In genomic region chr15:89547321-89547720, GRCm38 (mm10) we compare ENCODE assay signal across 9 mouse cellular contexts. TPM values are rescaled to one million over a fixed set of nuclear protein-coding genes. Genes with fewer than 3 reads are reported as not detected.
A peak's percentile ranks its signal among the peaks of the same experiment; 100 is the strongest.
DNase-seq lines count a peak whose midpoint lies in the region; ATAC-seq and TF ChIP-seq lines count a peak whose summit lies in the region.
"Had no signal": no experiment of that assay in that cellular context is flagged by ENCODE, and none has a peak within 500 bp of the region (broad histone marks: within the 10 kb centered on the region; RNA-seq: fewer than 3 reads in every experiment).

No protein-coding gene starts in this region.

- TF ChIP-seq CTCF in forebrain, postnatal 0 days (IDR thresholded peaks at IDR 0.05; ENCODE audit: low read depth), result no peak

- peaks cover 3% of the 10 kb centered on the region; the same call in 1 of the 2 replicates for H3K36me3 ChIP-seq in kidney, embryonic 14.5 days (ENCODE audit: control insufficient read depth, insufficient read depth, low read length)
- H3K36me3 ChIP-seq in embryonic facial prominence, embryonic 13.5 days, result peaks cover 73% of the 10 kb centered on the region
- H3K36me3 ChIP-seq in forebrain, postnatal 0 days (ENCODE audit: insufficient read depth), result peaks cover 48% of the 10 kb centered on the region
- peaks cover 15% of the 10 kb centered on the region; the same call in 1 of the 2 replicates for H3K36me3 ChIP-seq in liver, embryonic 13.5 days

- no peaks in the 10 kb centered on the region for H3K9me3 ChIP-seq in kidney, embryonic 14.5 days (ENCODE audit: control insufficient read depth, low read length)
- no peaks in the 10 kb centered on the region for H3K9me3 ChIP-seq in embryonic facial prominence, embryonic 13.5 days
- H3K9me3 ChIP-seq in forebrain, postnatal 0 days (ENCODE audit: low read length), result no peaks in the 10 kb centered on the region
- no peaks in the 10 kb centered on the region for H3K9me3 ChIP-seq in liver, embryonic 13.5 days (replicated peaks)

- H3K9ac ChIP-seq in kidney, embryonic 14.5 days (ENCODE audit: low read depth, low read length), result peak overlapping the region; percentile 68; the same call in 1 of the 2 replicates
- peak overlapping the region; percentile 64; the same call in 1 of the 2 replicates for H3K9ac ChIP-seq in embryonic facial prominence, embryonic 13.5 days
- no peak overlapping the region for H3K9ac ChIP-seq in forebrain, postnatal 0 days
- no peak overlapping the region for H3K9ac ChIP-seq in liver, embryonic 13.5 days

- peaks cover 10% of the 10 kb centered on the region for H3K27me3 ChIP-seq in kidney, embryonic 14.5 days (ENCODE audit: control insufficient read depth, insufficient read depth, low read length)
- H3K27me3 ChIP-seq in embryonic facial prominence, embryonic 13.5 days, result peaks cover 30% of the 10 kb centered on the region
- H3K27me3 ChIP-seq in forebrain, postnatal 0 days (ENCODE audit: insufficient read depth, low read length), result no peaks in the 10 kb centered on the region
- H3K27me3 ChIP-seq in liver, embryonic 13.5 days, result peaks cover 6% of the 10 kb centered on the region

- no peak for DNase-seq in kidney, postnatal 36 days
- DNase-seq in forebrain, postnatal 0 days, result no peak
- DNase-seq in liver, embryonic 13.5 days, result no peak
- no peak for DNase-seq in right cerebral cortex, postnatal 10 days (ENCODE audit: low spot score in 2 of 2)
- DNase-seq in left cerebral cortex, adult 11 months (ENCODE audit: low spot score), result no peak
- DNase-seq: thymus, adult 18-20 months had no signal

- 55% methylated on average over 8 of the region's 8 CpGs for WGBS in kidney, embryonic 14.5 days
- WGBS in embryonic facial prominence, embryonic 13.5 days, result 55% methylated on average over 8 of the region's 8 CpGs
- WGBS in forebrain, postnatal 0 days, result 63% methylated on average over 8 of the region's 8 CpGs
- 77% methylated on average over 8 of the region's 8 CpGs for whole genome bisulfite sequencing in liver, embryonic 13.5 days (ENCODE audit: insufficient replicate concordance)

- peaks cover 13% of the 10 kb centered on the region; the same call in 1 of the 2 replicates for H3K4me1 ChIP-seq in kidney, embryonic 14.5 days (ENCODE audit: control insufficient read depth, insufficient read depth, low read length)
- H3K4me1 ChIP-seq in embryonic facial prominence, embryonic 13.5 days, result peaks cover 18% of the 10 kb centered on the region
- H3K4me1 ChIP-seq in forebrain, postnatal 0 days (ENCODE audit: insufficient read depth), result no peaks in the 10 kb centered on the region
- no peaks in the 10 kb centered on the region for H3K4me1 ChIP-seq in liver, embryonic 13.5 days (replicated peaks)

- H3K27ac ChIP-seq in kidney, embryonic 14.5 days (ENCODE audit: low read depth, low read length), result no peak overlapping the region
- no peak overlapping the region for H3K27ac ChIP-seq in embryonic facial prominence, embryonic 13.5 days
- H3K27ac ChIP-seq in forebrain, postnatal 0 days (ENCODE audit: low read depth, low read length), result no peak overlapping the region
- no peak overlapping the region for H3K27ac ChIP-seq in liver, embryonic 13.5 days

- H3K4me3 ChIP-seq in kidney, embryonic 14.5 days (ENCODE audit: low read length), result peak overlapping the region; percentile 39
- peak overlapping the region; percentile 33 for H3K4me3 ChIP-seq in embryonic facial prominence, embryonic 13.5 days
- H3K4me3 ChIP-seq in forebrain, postnatal 0 days (ENCODE audit: low read depth, low read length), result no peak overlapping the region
- H3K4me3 ChIP-seq in liver, embryonic 13.5 days (replicated peaks), result 0 out of 2 replicates have a peak overlapping the region, but pooled peaks have one; percentile 14

- peak overlapping the region; percentile 71 for H3K4me2 ChIP-seq in kidney, embryonic 14.5 days (replicated peaks; ENCODE audit: low read depth, low read length)
- peak overlapping the region; percentile 59 for H3K4me2 ChIP-seq in embryonic facial prominence, embryonic 13.5 days
- peak overlapping the region; percentile 45 for H3K4me2 ChIP-seq in forebrain, postnatal 0 days (ENCODE audit: low read depth)
- H3K4me2 ChIP-seq in liver, embryonic 13.5 days, result peak overlapping the region; percentile 47; the same call in 1 of the 2 replicates

- ATAC-seq in kidney, embryonic 14.5 days (ENCODE audit: low FRiP score, low TSS enrichment), result no peak
- ATAC-seq in embryonic facial prominence, embryonic 13.5 days (ENCODE audit: insufficient number of reproducible peaks, insufficient read depth, low FRiP score, low TSS enrichment, low read depth), result no peak
- no peak for ATAC-seq in forebrain, postnatal 0 days
- no peak for ATAC-seq in liver, embryonic 13.5 days (ENCODE audit: low read depth)

RNA-seq across cellular contexts. Expression of gene Acr, which starts 20.8 kb away (rescaled TPM):
- polyA plus RNA-seq in kidney, embryonic 14.5 days (2014; fragmentation: Nextera tagmentation; extraction: Ambion mirVana), result 0.32 TPM in 1 of 2 replicates, not detected in the other
- 0.35 and 0.48 TPM in 2 replicates for polyA plus RNA-seq in embryonic facial prominence, embryonic 13.5 days (2015; fragmentation: Nextera tagmentation; extraction: Ambion mirVana)
- total RNA-seq in forebrain, postnatal 0 days (2014; rRNA removed), result 2.0 and 3.6 TPM in 2 replicates
- polyA plus RNA-seq in forebrain, postnatal 0 days (2015; fragmentation: Nextera tagmentation; extraction: Ambion mirVana), result 1.3 and 2.0 TPM in 2 replicates
- polyA plus RNA-seq in liver, embryonic 13.5 days (2015; fragmentation: Nextera tagmentation; extraction: Ambion mirVana), result 0.06 TPM in 1 of 2 replicates, not detected in the other
- total RNA-seq: MEL had no signal

RNA-seq across cellular contexts. Expression of gene Rabl2, which starts 44.4 kb away (rescaled TPM):
- polyA plus RNA-seq in kidney, embryonic 14.5 days (2014; fragmentation: Nextera tagmentation; extraction: Ambion mirVana), result 66.2 and 66.9 TPM in 2 replicates
- 51.5 and 54.8 TPM in 2 replicates for polyA plus RNA-seq in embryonic facial prominence, embryonic 13.5 days (2015; fragmentation: Nextera tagmentation; extraction: Ambion mirVana)
- 38.6 and 51.3 TPM in 2 replicates for total RNA-seq in forebrain, postnatal 0 days (2014; rRNA removed)
- polyA plus RNA-seq in forebrain, postnatal 0 days (2015; fragmentation: Nextera tagmentation; extraction: Ambion mirVana), result 62.4 and 62.6 TPM in 2 replicates
- polyA plus RNA-seq in liver, embryonic 13.5 days (2015; fragmentation: Nextera tagmentation; extraction: Ambion mirVana), result 7.1 and 9.1 TPM in 2 replicates

RNA-seq across cellular contexts. Expression of gene Shank3, which starts 47.9 kb away (rescaled TPM):
- polyA plus RNA-seq in kidney, embryonic 14.5 days (2014; fragmentation: Nextera tagmentation; extraction: Ambion mirVana), result 2.5 and 3.0 TPM in 2 replicates
- 2.2 and 2.9 TPM in 2 replicates for polyA plus RNA-seq in embryonic facial prominence, embryonic 13.5 days (2015; fragmentation: Nextera tagmentation; extraction: Ambion mirVana)
- 38.9 and 42.4 TPM in 2 replicates for total RNA-seq in forebrain, postnatal 0 days (2014; rRNA removed)
- polyA plus RNA-seq in forebrain, postnatal 0 days (2015; fragmentation: Nextera tagmentation; extraction: Ambion mirVana), result 5.9 and 10.6 TPM in 2 replicates
- 0.23 and 0.43 TPM in 2 replicates for polyA plus RNA-seq in liver, embryonic 13.5 days (2015; fragmentation: Nextera tagmentation; extraction: Ambion mirVana)

Comparison
In these comparisons a context has a peak if more than half of its experiments do, and no peak if none do; other contexts are left out.
1. H3K9ac ChIP-seq: peak in kidney, embryonic 14.5 days (single experiment) and embryonic facial prominence, embryonic 13.5 days (single experiment); none in forebrain, postnatal 0 days (single experiment) and liver, embryonic 13.5 days (single experiment).
2. Peak in every context shown above with its lines, with median percentiles within 50 percentile points of each other: H3K4me2 ChIP-seq.